Mouse (Mus musculus): ENCODE results near the gene Krt78. TPM values are rescaled to one million over a fixed set of nuclear protein-coding genes. Genes with fewer than 3 reads are reported as not detected.

Krt78 gene
- polyA plus RNA-seq, 1 experiment from 2014 or later: not detected

- 79% methylated on average over 2 of the region's 2 CpGs for WGBS
- H3K9me3 ChIP-seq (ENCODE audit: control insufficient read depth, low read length): no peaks in the 10 kb centered on the region
- H3K27me3 ChIP-seq (replicated peaks; ENCODE audit: control insufficient read depth, insufficient read depth, low read length): no peaks in the 10 kb centered on the region
- H3K9ac ChIP-seq (replicated peaks; ENCODE audit: low read depth, low read length): no peak overlapping the region
- no peak overlapping the region for H3K4me3 ChIP-seq (replicated peaks; ENCODE audit: low read length)
- H3K27ac ChIP-seq (ENCODE audit: low read length): no peak overlapping the region
- ATAC-seq: no peak
- H3K4me2 ChIP-seq (ENCODE audit: low read length): no peak overlapping the region
- H3K4me1 ChIP-seq (replicated peaks; ENCODE audit: control insufficient read depth, insufficient read depth, low read length): no peaks in the 10 kb centered on the region
- no peaks in the 10 kb centered on the region for H3K36me3 ChIP-seq (ENCODE audit: control insufficient read depth, insufficient read depth)
Measured at GRCm38 (mm10) chr15:101916072-101916471, 38.0 kb downstream of the Krt78 start.

- Histone ChIP-seq H3K4me3 (replicated peaks; ENCODE audit: low read length) (no peak overlapping the region), H3K27ac (ENCODE audit: low read length) (no peak overlapping the region), H3K4me2 (ENCODE audit: low read length) (no peak overlapping the region), H3K9ac (replicated peaks; ENCODE audit: low read depth, low read length) (no peak overlapping the region), H3K9me3 (ENCODE audit: control insufficient read depth, low read length) (no peaks in the 10 kb centered on the region), H3K4me1 (replicated peaks; ENCODE audit: control insufficient read depth, insufficient read depth, low read length) (no peaks in the 10 kb centered on the region), H3K27me3 (replicated peaks; ENCODE audit: control insufficient read depth, insufficient read depth, low read length) (no peaks in the 10 kb centered on the region), H3K36me3 (ENCODE audit: control insufficient read depth, insufficient read depth) (no peaks in the 10 kb centered on the region)
- ATAC-seq: no peak
- 82% methylated on average over 5 of the region's 5 CpGs for WGBS
Measured at GRCm38 (mm10) chr15:101904849-101905248, 49.2 kb downstream of the Krt78 start.

- Histone ChIP-seq H3K4me1 (replicated peaks; ENCODE audit: control insufficient read depth, insufficient read depth, low read length) (no peaks in the 10 kb centered on the region), H3K4me3 (replicated peaks; ENCODE audit: low read length) (no peak overlapping the region), H3K9me3 (ENCODE audit: control insufficient read depth, low read length) (no peaks in the 10 kb centered on the region), H3K9ac (replicated peaks; ENCODE audit: low read depth, low read length) (no peak overlapping the region), H3K36me3 (ENCODE audit: control insufficient read depth, insufficient read depth) (no peaks in the 10 kb centered on the region), H3K27ac (ENCODE audit: low read length) (no peak overlapping the region), H3K27me3 (replicated peaks; ENCODE audit: control insufficient read depth, insufficient read depth, low read length) (no peaks in the 10 kb centered on the region), H3K4me2 (ENCODE audit: low read length) (no peak overlapping the region)
- 67% methylated on average over 12 of the region's 12 CpGs for WGBS
- ATAC-seq: no peak
Measured at GRCm38 (mm10) chr15:101902171-101903149, 51.6 kb downstream of the Krt78 start.

Other genes with a start within 250 kb of the Krt78 start
- 0.73 TPM in 1 of 2 replicates, not detected in the other for gene Krt5, start 241.4 kb downstream of the Krt78 start, polyA plus RNA-seq (2015; fragmentation: Nextera tagmentation; extraction: Ambion mirVana)
- not detected in 2 replicates for gene Krt71, start 211.2 kb downstream of the Krt78 start, polyA plus RNA-seq (2015; fragmentation: Nextera tagmentation; extraction: Ambion mirVana)
- gene Krt72, start 167.8 kb downstream of the Krt78 start, polyA plus RNA-seq (2015; fragmentation: Nextera tagmentation; extraction: Ambion mirVana): not detected in 2 replicates
- gene Krt73, start 151.9 kb downstream of the Krt78 start, polyA plus RNA-seq (2015; fragmentation: Nextera tagmentation; extraction: Ambion mirVana): 0.41 and 0.80 TPM in 2 replicates
- 0.08 TPM in 1 of 2 replicates, not detected in the other for gene Krt2, start 136.1 kb downstream of the Krt78 start, polyA plus RNA-seq (2015; fragmentation: Nextera tagmentation; extraction: Ambion mirVana)
- 8.2 and 10.8 TPM in 2 replicates for gene Krt1, start 103.5 kb downstream of the Krt78 start, polyA plus RNA-seq (2015; fragmentation: Nextera tagmentation; extraction: Ambion mirVana)
- gene Krt77, start 84.6 kb downstream of the Krt78 start, polyA plus RNA-seq (2015; fragmentation: Nextera tagmentation; extraction: Ambion mirVana): 0.49 and 0.94 TPM in 2 replicates
- gene Krt76, start 61.4 kb downstream of the Krt78 start, polyA plus RNA-seq (2015; fragmentation: Nextera tagmentation; extraction: Ambion mirVana): not detected in 2 replicates
- 0.55 TPM in 1 of 2 replicates, not detected in the other for gene Krt4, start 29.6 kb downstream of the Krt78 start, polyA plus RNA-seq (2015; fragmentation: Nextera tagmentation; extraction: Ambion mirVana)
- 0.15 and 0.38 TPM in 2 replicates for gene Krt79, start 14.0 kb downstream of the Krt78 start, polyA plus RNA-seq (2015; fragmentation: Nextera tagmentation; extraction: Ambion mirVana)
- 2.4 and 3.7 TPM in 2 replicates for gene Krt8, start 50.2 kb upstream of the Krt78 start, polyA plus RNA-seq (2015; fragmentation: Nextera tagmentation; extraction: Ambion mirVana)
- gene Krt18, start 73.9 kb upstream of the Krt78 start, polyA plus RNA-seq (2015; fragmentation: Nextera tagmentation; extraction: Ambion mirVana): 4.4 TPM in 2 replicates
- 109 and 117 TPM in 2 replicates for gene Eif4b, start 119.5 kb upstream of the Krt78 start, polyA plus RNA-seq (2015; fragmentation: Nextera tagmentation; extraction: Ambion mirVana)
- gene Tns2, start 146.1 kb upstream of the Krt78 start, polyA plus RNA-seq (2015; fragmentation: Nextera tagmentation; extraction: Ambion mirVana): 6.9 and 7.7 TPM in 2 replicates
- gene Spryd3, start 181.9 kb upstream of the Krt78 start, polyA plus RNA-seq (2015; fragmentation: Nextera tagmentation; extraction: Ambion mirVana): 48.2 and 56.4 TPM in 2 replicates
- gene Igfbp6, start 190.1 kb upstream of the Krt78 start, polyA plus RNA-seq (2015; fragmentation: Nextera tagmentation; extraction: Ambion mirVana): 2.2 and 2.4 TPM in 2 replicates
- not detected in 2 replicates for gene Soat2, start 196.2 kb upstream of the Krt78 start, polyA plus RNA-seq (2015; fragmentation: Nextera tagmentation; extraction: Ambion mirVana)
- 84.6 and 93.4 TPM in 2 replicates for gene Zfp740, start 249.0 kb upstream of the Krt78 start, polyA plus RNA-seq (2015; fragmentation: Nextera tagmentation; extraction: Ambion mirVana)